Mouse (Mus musculus) MEL (cell line): Measurements from ENCODE around the gene Sri.

Source experiments
- CTCF ChIP-seq, 3 experiments: IDR thresholded peaks in 2 of 3; conservative IDR thresholded peaks in 1 of 3; 2 replicates each; pipeline ENCODE4 v1.5.1; 2011 to 2012; ENCODE audit warnings: low read length in 3 of 3, low read depth in 2 of 3, mild to moderate bottlenecking in 2 of 3, improper control_type of control experiment in 1 of 3, inconsistent platforms in 1 of 3, mixed read lengths in 1 of 3, moderate library complexity in 1 of 3; ENCODE audit not compliant: control insufficient read depth in 1 of 3, insufficient read depth in 1 of 3, poor library complexity in 1 of 3, severe bottlenecking in 1 of 3
- POLR2A ChIP-seq, 2 experiments: IDR thresholded peaks; 2 replicates each; pipeline ENCODE4 v1.6.1; 2011 to 2012; ENCODE audit warnings: low read length in 2 of 2, mild to moderate bottlenecking in 2 of 2, control low read depth in 1 of 2, improper control_type of control experiment in 1 of 2, low read depth in 1 of 2, moderate library complexity in 1 of 2; ENCODE audit not compliant: control insufficient read depth in 1 of 2, insufficient read depth in 1 of 2, poor library complexity in 1 of 2

DNA sequence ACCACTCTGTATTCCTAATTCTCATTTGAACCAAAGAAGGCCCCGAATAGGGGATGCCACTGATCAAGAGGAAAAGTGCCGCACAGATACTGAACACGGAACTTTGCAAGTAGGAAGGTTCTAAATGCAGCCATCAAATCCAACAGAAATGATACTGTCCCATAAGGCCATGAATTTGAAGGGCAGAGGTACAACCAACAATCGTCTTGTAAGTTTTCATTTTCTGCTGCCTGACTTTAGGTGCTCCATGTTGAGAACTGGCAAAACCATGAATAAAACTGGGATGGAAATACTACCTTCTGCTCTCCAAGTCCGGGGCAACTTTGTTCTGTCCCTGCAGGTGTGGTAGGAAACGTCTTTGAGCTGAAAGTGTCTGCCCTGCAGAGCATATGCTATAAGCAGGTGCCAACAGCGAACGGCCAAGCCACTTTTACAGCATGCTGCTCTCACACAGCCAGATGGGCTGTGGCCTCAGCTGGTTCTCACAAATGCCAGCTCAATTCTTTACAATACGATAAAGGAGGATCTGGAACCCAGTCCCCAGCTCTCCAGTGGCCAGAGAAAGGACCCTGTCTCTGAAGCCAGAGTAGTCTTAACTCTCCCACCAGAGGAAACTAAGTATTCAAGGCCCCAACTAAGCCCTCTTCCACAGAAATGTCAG lies 28.2 kb downstream of the Sri start:
- TF ChIP-seq CTCF (IDR thresholded peaks at IDR 0.05 in 2 of 3, conservative IDR thresholded peaks at IDR 0.05 in 1 of 3; ENCODE audit: control insufficient read depth in 1 of 3, insufficient read depth in 1 of 3, low read depth in 2 of 3, low read length in 3 of 3, poor library complexity in 1 of 3, severe bottlenecking in 1 of 3) (no peak), POLR2A (IDR thresholded peaks at IDR 0.05; ENCODE audit: control insufficient read depth in 1 of 2, insufficient read depth in 1 of 2, low read depth in 1 of 2, low read length in 2 of 2, poor library complexity in 1 of 2) (no peak)
